Mouse (Mus musculus): ENCODE data around the gene Rnf41. TPM values are rescaled to one million over a fixed set of nuclear protein-coding genes. Genes with fewer than 3 reads are reported as not detected.

The Rnf41 gene
- polyA plus RNA-seq, 1 experiment from 2014 or later = 60.7 TPM

DNA sequence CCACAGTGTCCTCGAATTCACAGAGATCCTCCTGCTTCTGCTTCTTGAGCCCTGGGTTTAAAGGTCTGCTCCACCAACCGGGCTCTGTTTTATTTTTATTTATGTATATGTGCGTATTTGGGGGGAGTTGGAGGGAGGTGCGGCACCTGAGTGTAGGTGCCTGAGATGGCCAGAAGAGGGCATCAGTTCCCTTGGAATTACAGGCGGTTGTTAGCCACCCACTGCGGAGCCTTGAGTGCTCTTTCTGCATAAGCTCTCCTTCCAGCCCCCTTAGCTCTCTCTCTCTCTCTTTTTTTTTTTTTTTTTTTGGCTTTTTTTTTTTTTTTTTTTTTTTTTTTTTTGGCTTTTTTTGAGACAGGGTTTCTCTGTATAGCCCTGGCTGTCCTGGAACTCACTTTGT lies 37.1 kb upstream of the Rnf41 start:
- Histone ChIP-seq H3K9me3 (peaks cover 4% of the 10 kb centered on the region; the same call in 1 of the 2 replicates), H3K27me3 (no peaks in the 10 kb centered on the region), H3K4me1 (peaks cover 29% of the 10 kb centered on the region), H3K9ac (replicated peaks) (no peak overlapping the region), H3K4me2 (replicated peaks) (no peak overlapping the region), H3K36me3 (peaks cover 8% of the 10 kb centered on the region), H3K4me3 (no peak overlapping the region), H3K27ac (replicated peaks) (no peak overlapping the region)
- ATAC-seq (ENCODE audit: low FRiP score, low read depth) = no peak
- whole genome bisulfite sequencing = 80% methylated on average over 6 of the region's 6 CpGs

DNA sequence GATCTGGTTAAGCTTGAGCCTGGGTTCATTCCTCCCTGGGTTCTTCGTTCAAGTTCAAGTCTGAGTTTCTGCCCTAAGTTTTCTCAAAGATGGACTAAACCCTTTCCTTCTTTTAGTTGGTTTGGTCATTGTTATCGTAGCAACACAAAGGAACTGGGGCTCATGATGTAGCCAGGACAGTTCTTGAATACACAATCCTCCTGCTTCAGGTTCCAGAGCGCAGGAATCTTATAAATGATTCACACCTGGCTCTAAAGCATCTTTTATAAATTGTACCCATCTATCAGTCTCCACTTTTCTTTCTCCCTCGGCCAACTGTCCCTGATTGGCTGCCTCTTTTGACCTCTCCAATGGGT lies 35.4 kb upstream of the Rnf41 start:
- WGBS = 42% methylated on average over 4 of the region's 4 CpGs
- Histone ChIP-seq H3K36me3 (peaks cover 24% of the 10 kb centered on the region), H3K4me1 (peaks cover 25% of the 10 kb centered on the region), H3K4me2 (replicated peaks) (peak overlapping the region; percentile 69), H3K4me3 (peak overlapping the region; percentile 99), H3K27me3 (no peaks in the 10 kb centered on the region), H3K27ac (replicated peaks) (peak overlapping the region; percentile 97), H3K9me3 (peaks cover 4% of the 10 kb centered on the region; the same call in 1 of the 2 replicates), H3K9ac (replicated peaks) (peak overlapping the region; percentile 99)
- ATAC-seq (ENCODE audit: low FRiP score, low read depth) = no peak

DNA sequence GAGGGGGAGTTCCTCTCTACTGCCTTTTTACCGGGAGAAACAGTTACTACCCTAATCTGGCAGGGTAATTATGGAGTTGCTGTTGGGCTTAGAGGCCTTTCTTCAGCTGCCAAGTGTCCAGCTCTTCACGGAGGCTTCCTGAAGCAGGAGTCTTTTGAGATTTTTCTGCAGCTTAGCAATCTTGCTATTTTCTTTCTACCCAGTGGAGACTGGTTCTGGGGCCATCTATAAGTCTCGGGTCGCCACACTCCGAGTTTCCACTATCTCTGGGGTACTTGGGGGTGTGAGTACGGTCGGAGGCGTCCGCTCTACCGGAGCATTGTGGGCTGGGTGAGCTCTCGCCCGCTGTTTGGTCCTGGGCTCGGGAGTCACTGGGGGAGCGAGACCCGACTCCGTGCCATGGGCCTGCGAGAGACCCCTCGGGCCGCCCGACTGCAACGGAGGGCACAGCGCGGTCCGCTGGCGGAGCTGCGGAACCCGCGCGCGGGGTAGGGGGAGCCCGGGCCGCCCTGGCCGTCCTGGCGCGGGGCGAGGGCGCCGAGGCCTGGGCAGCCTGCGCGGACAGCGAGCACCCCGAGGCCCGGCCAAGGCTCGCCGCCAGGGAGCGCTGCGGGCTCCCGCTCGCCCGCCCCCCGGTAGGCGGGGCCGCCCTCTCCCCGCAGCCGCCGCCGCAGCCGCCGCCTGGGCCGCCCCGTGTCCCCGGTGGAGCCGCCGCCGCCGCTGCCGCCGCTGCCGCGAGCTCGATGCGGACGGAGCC lies 34.8 kb upstream of the Rnf41 start, which contains the start of gene Ankrd52:
TSS of gene Ankrd52 (plus strand) at position 661 of the 757 bp plus-strand sequence.
- Histone ChIP-seq H3K9ac (replicated peaks) (peak within 1 kb of the TSS; percentile 99), H3K4me2 (replicated peaks) (peak within 1 kb of the TSS; percentile 69), H3K27me3 (no peaks in the 10 kb centered on the region), H3K4me1 (peaks cover 25% of the 10 kb centered on the region), H3K27ac (replicated peaks) (peak within 1 kb of the TSS; percentile 97), H3K4me3 (peak within 1 kb of the TSS; percentile 99), H3K36me3 (peaks cover 28% of the 10 kb centered on the region), H3K9me3 (peaks cover 4% of the 10 kb centered on the region; the same call in 1 of the 2 replicates)
- WGBS = under 1% methylated on average over 55 of the region's 73 CpGs
- ATAC-seq (ENCODE audit: low FRiP score, low read depth) = peak; percentile 92

DNA sequence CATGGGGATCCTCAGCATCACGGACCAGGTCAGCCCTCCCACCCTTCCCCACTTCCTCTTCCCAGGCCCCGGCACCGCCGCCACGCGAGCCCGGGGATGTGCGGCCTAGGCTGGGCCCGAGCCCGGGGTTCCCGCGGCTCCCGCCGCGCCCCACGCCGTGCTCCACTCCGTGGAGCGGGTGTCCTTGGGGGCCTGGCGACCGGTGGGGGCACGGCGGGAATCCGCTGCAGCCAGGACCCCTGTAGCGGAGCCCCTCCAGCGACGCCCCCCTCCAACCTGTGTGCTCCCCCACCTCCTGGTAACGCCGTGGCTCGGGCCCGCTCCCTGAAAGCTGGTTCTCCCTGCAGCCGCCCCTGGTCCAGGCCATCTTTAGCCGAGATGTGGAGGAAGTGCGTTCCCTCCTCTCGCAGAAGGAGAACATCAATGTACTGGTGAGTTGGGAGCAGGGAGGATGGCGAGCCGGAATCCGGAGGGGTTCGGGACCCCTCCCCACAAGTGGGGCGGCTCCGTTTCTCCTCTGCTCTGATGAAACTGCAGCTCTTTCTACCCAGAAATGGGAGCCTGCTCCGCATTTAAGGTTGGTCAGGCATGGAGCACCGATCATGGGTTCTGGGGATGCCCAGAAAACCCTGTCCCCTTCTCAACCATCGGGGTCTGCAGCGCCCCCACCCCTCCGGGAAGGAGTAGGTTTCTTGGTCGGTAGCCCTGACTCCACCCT lies 34.1 kb upstream of the Rnf41 start:
- Histone ChIP-seq H3K27ac (replicated peaks) (peak overlapping the region; percentile 97), H3K9me3 (peaks cover 4% of the 10 kb centered on the region; the same call in 1 of the 2 replicates), H3K4me3 (peak overlapping the region; percentile 99), H3K27me3 (no peaks in the 10 kb centered on the region), H3K4me1 (peaks cover 25% of the 10 kb centered on the region), H3K9ac (replicated peaks) (peak overlapping the region; percentile 99), H3K36me3 (peaks cover 36% of the 10 kb centered on the region), H3K4me2 (replicated peaks) (peak overlapping the region; percentile 69)
- WGBS = under 1% methylated on average over 47 of the region's 47 CpGs
- ATAC-seq (ENCODE audit: low FRiP score, low read depth) = peak; percentile 76

DNA sequence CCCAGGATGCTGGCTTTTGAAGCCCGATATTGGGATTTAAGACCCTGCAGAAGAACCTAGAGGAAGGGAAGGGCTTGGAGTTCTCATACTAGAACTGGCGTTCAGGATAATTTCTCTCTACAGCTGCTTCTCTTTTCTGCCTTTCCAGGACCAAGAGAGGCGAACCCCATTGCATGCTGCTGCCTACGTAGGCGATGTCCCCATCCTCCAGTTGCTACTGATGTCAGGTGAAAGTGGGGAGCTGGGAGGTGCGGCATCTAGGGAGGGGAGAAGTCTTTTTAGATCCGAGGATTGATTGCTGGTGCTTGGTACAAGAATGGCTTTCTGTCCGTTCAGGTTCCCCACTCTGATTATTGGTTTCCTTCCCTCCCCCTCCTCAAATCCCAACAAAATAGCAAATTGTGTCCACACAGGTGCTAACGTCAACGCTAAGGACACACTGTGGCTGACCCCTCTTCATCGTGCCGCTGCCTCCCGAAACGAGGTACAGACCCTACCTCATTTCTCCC lies 33.5 kb upstream of the Rnf41 start:
- 61% methylated on average over 14 of the region's 14 CpGs for WGBS
- peaks cover 42% of the 10 kb centered on the region for H3K36me3 ChIP-seq
- H3K27me3 ChIP-seq = no peaks in the 10 kb centered on the region
- H3K9me3 ChIP-seq = peaks cover 4% of the 10 kb centered on the region; the same call in 1 of the 2 replicates
- peak overlapping the region; percentile 69 for H3K4me2 ChIP-seq (replicated peaks)
- ATAC-seq (ENCODE audit: low FRiP score, low read depth) = no peak
- H3K9ac ChIP-seq (replicated peaks) = peak overlapping the region; percentile 99
- H3K4me1 ChIP-seq = peaks cover 25% of the 10 kb centered on the region
- peak overlapping the region; percentile 99 for H3K4me3 ChIP-seq
- H3K27ac ChIP-seq (replicated peaks) = peak overlapping the region; percentile 97

DNA sequence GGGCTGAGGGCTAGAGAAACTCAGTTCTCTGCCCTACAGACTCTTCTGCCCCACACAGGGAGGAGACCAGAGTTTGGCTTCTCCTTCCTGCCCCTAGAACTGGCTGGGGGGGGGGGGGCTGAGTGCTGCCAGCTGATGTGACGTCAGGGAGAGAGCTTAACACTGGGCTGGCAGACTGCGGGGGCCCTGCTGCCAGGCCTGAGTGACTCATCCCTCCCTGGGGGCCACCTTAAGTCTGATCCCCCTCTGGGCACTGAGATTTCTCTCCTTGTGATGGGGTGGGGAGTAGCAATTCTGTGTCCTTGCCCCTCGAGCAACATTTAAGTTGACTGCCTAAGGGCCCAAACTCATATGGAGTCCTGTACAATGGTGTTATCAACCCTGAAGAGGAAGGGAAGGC lies 33.0 kb upstream of the Rnf41 start:
- 70% methylated on average over 2 of the region's 3 CpGs for WGBS
- Histone ChIP-seq H3K4me2 (replicated peaks) (peak overlapping the region; percentile 69), H3K36me3 (peaks cover 47% of the 10 kb centered on the region), H3K9me3 (peaks cover 4% of the 10 kb centered on the region; the same call in 1 of the 2 replicates), H3K4me1 (peaks cover 25% of the 10 kb centered on the region), H3K27ac (replicated peaks) (no peak overlapping the region), H3K27me3 (no peaks in the 10 kb centered on the region), H3K4me3 (peak overlapping the region; percentile 99), H3K9ac (replicated peaks) (peak overlapping the region; percentile 99)
- ATAC-seq (ENCODE audit: low FRiP score, low read depth) = no peak

DNA sequence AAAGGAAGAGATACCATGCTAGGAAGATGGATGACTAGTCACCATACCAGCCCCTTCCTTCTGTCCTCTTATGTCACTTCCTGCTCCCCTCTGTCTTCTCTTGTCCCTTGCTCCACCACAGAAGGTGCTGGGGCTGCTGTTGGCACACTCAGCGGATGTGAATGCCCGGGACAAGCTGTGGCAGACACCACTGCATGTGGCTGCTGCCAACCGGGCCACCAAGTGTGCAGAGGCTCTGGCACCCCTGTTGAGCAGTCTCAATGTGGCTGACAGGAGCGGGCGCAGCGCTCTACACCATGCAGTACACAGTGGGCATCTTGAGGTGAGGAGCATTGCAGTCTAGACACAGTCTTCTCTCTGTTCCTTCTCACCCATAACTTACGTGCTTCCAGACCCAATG lies 32.2 kb upstream of the Rnf41 start:
- Histone ChIP-seq H3K27ac (replicated peaks) (no peak overlapping the region), H3K27me3 (no peaks in the 10 kb centered on the region), H3K9ac (replicated peaks) (peak overlapping the region; percentile 99; the same call in 1 of the 2 replicates), H3K4me2 (replicated peaks) (peak overlapping the region; percentile 69; the same call in 1 of the 2 replicates), H3K9me3 (peaks cover 1% of the 10 kb centered on the region; the same call in 1 of the 2 replicates), H3K36me3 (peaks cover 55% of the 10 kb centered on the region), H3K4me3 (no peak overlapping the region), H3K4me1 (peaks cover 25% of the 10 kb centered on the region)
- WGBS = 96% methylated on average over 7 of the region's 7 CpGs
- no peak for ATAC-seq (ENCODE audit: low FRiP score, low read depth)

DNA sequence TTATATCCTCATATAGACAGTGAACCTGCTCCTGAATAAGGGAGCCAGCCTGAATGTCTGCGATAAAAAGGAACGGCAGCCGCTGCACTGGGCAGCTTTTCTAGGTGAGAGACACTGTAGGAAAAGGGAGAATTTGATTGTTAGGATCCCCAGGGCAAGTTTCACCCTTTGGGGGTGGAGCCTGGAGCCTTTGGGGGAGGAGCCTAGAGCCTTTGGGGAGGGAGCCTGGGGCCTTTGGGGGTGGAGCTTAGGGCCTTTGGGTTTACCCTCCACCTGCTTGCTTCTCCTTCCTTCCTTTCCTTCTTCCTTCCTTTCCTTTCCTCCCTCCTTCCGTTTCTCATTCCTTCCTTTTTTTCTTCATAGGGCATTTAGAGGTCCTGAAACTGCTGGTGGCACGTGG lies 30.9 kb upstream of the Rnf41 start:
- WGBS = 89% methylated on average over 5 of the region's 5 CpGs
- H3K4me2 ChIP-seq (replicated peaks) = no peak overlapping the region
- H3K27me3 ChIP-seq = no peaks in the 10 kb centered on the region

DNA sequence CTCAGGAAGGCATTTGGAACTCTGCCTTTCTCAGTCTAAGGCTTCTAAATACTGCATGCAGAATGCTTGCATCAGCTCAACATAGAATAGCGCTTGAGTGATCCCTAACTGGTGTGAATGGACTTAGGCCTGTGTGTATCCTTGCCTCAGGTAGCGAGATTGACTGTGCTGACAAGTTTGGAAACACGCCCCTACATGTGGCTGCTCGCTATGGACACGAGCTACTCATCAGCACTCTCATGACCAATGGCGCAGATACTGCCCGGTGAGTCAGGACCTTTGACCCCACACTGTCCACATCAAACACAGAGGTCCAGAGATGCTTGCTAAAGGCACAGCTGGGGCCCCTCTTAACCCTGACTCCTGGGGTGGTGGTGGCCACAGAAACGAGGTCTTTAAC lies 29.0 kb upstream of the Rnf41 start:
- 88% methylated on average over 8 of the region's 8 CpGs for WGBS

More for the DNA sequence above, 30.9 kb upstream of the Rnf41 start:
- H3K36me3 ChIP-seq = peaks cover 68% of the 10 kb centered on the region
- no peak overlapping the region for H3K4me3 ChIP-seq
- H3K27ac ChIP-seq (replicated peaks) = no peak overlapping the region
- no peak overlapping the region for H3K9ac ChIP-seq (replicated peaks)
- H3K4me1 ChIP-seq = peaks cover 25% of the 10 kb centered on the region
- no peak for ATAC-seq (ENCODE audit: low FRiP score, low read depth)
- H3K9me3 ChIP-seq = no peaks in the 10 kb centered on the region

DNA sequence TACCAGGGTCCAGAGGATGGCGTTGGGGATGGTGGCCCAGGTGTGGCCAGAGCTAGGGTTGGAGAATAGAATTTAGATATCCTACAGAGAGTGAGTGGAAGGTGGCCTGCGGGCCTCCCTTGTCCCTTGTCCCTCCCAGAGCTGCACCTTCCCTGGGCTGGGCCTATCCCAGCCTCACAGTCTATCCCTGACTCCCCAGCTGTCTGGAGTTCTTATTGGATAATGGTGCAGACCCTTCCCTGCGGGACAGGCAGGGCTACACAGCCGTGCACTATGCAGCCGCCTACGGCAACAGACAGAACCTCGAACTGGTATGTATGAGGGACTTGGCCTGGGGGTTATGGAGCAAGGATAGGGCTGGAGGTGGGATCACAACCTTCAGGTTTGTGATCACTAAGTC lies 25.6 kb upstream of the Rnf41 start:
- H3K4me1 ChIP-seq = no peaks in the 10 kb centered on the region
- no peak for ATAC-seq (ENCODE audit: low FRiP score, low read depth)
- H3K9me3 ChIP-seq = no peaks in the 10 kb centered on the region
- no peak overlapping the region for H3K4me2 ChIP-seq (replicated peaks)
- H3K4me3 ChIP-seq = no peak overlapping the region
- H3K9ac ChIP-seq (replicated peaks) = no peak overlapping the region
- H3K36me3 ChIP-seq = peaks cover 98% of the 10 kb centered on the region
- no peaks in the 10 kb centered on the region for H3K27me3 ChIP-seq
- WGBS = 93% methylated on average over 7 of the region's 7 CpGs
- no peak overlapping the region for H3K27ac ChIP-seq (replicated peaks)

More for the DNA sequence above, 29.0 kb upstream of the Rnf41 start:
- Histone ChIP-seq H3K4me3 (no peak overlapping the region), H3K4me1 (peaks cover 17% of the 10 kb centered on the region), H3K9ac (replicated peaks) (no peak overlapping the region), H3K27ac (replicated peaks) (no peak overlapping the region), H3K4me2 (replicated peaks) (no peak overlapping the region), H3K27me3 (no peaks in the 10 kb centered on the region), H3K9me3 (no peaks in the 10 kb centered on the region), H3K36me3 (peaks cover 87% of the 10 kb centered on the region)
- ATAC-seq (ENCODE audit: low FRiP score, low read depth) = no peak

DNA sequence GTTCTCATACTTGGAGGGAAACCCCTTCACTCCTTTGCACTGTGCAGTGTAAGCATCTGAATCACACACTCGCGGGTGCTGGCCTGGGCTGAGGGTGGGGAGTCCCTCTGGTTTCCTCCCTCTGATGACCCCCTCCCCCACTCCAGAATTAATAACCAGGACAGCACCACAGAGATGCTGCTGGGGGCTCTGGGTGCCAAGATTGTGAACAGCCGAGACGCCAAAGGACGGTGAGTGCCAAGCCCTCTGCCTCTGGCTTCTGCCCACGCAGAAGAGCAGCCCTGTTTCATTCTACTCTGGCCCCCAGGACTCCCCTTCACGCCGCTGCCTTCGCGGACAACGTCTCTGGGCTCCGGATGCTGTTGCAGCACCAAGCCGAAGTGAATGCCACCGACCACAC lies 22.5 kb upstream of the Rnf41 start:
- peaks cover 99% of the 10 kb centered on the region for H3K36me3 ChIP-seq
- no peak overlapping the region for H3K4me2 ChIP-seq (replicated peaks)
- ATAC-seq (ENCODE audit: low FRiP score, low read depth) = no peak
- no peak overlapping the region for H3K27ac ChIP-seq (replicated peaks)
- H3K9ac ChIP-seq (replicated peaks) = no peak overlapping the region
- 90% methylated on average over 14 of the region's 14 CpGs for WGBS
- no peaks in the 10 kb centered on the region for H3K27me3 ChIP-seq
- H3K9me3 ChIP-seq = no peaks in the 10 kb centered on the region
- no peak overlapping the region for H3K4me3 ChIP-seq
- peaks cover 7% of the 10 kb centered on the region; the same call in 1 of the 2 replicates for H3K4me1 ChIP-seq

DNA sequence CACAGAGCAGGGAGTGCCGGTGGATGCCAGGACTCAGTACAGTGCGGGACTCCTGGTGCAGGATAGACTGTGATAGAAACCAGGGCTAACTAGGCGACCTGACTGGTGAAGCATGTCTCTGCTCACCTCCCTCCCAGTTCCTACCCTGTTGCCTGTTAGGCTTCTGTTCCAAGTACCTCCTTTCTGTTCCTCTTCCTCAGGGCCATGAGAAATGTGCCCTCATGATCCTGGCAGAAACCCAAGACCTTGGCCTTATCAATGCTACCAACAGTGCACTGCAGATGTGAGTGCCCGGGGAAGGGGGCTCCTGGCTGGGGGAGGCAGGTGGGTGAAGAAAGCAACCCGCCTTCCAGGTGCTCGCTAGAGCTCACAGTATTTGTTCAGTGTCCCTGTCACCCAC lies 21.9 kb upstream of the Rnf41 start:
- H3K27me3 ChIP-seq = no peaks in the 10 kb centered on the region
- no peak overlapping the region for H3K9ac ChIP-seq (replicated peaks)
- no peak overlapping the region for H3K4me2 ChIP-seq (replicated peaks)
- WGBS = 92% methylated on average over 6 of the region's 6 CpGs
- ATAC-seq (ENCODE audit: low FRiP score, low read depth) = no peak
- peaks cover 93% of the 10 kb centered on the region for H3K36me3 ChIP-seq
- no peak overlapping the region for H3K27ac ChIP-seq (replicated peaks)
- no peaks in the 10 kb centered on the region for H3K9me3 ChIP-seq
- H3K4me1 ChIP-seq = peaks cover 8% of the 10 kb centered on the region; the same call in 1 of the 2 replicates
- H3K4me3 ChIP-seq = no peak overlapping the region
